Mouse (Mus musculus): ENCODE data around the gene Zfp467.

GRCm38 (mm10) chr6:48489741-48490140 lies 44.1 kb upstream of the Zfp467 start:
- no peak for TF ChIP-seq CTCF (IDR thresholded peaks at IDR 0.05; ENCODE audit: low read depth)
- no peak for TF ChIP-seq EP300 (IDR thresholded peaks at IDR 0.05; ENCODE audit: low read depth)
